Mouse (Mus musculus) embryo, embryonic 11.5 days (tissue): Measurements from ENCODE around the gene Ugt1a7c.

Experiments used
- DNase-seq: peaks from one replicate; pipeline ENCODE4 v3.0.0-alpha.2; 2012; ENCODE audit warnings: low read depth, low spot score

The Ugt1a7c gene

DNA sequence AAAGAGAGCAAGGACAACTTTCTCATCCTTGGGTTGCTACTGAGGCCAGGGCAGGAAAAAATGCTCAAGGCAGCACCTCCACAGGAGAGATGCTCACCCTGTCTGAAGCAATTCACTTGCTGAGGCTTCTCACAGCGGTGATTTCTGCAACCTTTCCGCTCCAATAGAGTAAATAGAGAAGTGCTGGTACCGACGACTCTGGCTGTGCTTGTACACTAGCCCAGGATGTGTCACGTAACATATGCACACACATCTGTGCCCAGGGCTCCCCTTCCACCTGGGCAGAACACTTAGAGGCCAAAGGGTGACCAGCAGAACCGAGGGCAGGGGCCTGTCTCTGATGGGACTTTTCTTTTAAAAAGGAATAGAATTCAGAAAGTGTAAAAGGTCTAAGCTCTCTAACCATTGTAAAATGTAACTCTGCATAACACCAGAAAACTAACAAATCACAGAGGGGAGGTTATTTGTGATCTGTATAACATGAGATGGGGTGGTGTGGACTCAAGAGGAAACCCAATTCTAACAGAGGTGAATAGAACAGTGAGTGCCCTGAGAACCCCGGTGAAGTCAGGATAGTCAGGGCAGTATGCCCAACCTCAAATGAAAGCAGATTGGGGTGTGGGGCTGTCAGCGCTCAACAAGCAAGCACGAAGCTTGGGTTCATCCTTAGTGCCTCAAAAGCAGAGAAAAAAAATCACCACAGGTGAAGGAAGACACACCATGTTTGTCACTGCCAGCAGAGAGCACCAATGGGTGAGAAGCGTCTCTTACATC lies 165.9 kb downstream of the Ugt1a7c start:
- no peak for DNase-seq

DNA sequence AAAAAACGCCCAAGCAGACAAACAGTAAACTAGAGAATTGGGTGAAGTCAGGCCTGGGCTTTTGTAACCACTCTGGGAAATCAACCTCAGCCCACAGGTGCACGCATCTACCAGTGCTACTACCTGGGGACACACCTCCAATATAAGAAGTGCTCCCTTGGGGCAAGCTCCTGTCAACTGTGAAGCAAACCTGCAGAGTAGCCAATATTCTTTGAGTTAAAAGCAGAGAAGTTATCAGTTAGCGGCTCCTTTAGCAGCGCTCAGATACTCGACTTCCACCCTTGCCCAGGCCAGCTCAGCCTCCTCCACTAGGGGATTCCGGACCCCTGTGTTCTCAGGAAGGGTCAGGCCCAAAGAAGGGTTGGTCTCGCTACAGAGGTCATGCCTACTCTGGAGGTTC lies 166.8 kb downstream of the Ugt1a7c start:
- no peak for DNase-seq

DNA sequence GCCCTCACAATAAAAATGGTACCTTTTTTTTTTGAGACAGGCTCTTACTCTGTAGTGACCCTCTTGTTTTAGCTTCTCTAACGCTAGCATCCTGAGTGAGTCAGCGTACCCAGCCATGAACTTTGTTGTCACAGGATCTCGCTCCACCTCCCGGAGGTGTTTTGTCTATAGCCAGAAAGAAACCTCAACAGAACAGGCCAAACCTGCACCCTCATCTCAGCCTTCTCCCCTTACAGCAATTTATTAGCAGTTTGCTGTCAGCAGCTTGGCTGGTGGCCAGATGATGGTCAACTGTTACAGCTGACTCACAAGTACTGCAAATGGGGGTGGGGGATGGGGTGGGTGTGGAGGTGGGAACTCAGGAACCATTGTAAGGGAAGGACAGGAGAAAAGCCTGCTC lies 167.4 kb downstream of the Ugt1a7c start:
- no peak for DNase-seq

DNA sequence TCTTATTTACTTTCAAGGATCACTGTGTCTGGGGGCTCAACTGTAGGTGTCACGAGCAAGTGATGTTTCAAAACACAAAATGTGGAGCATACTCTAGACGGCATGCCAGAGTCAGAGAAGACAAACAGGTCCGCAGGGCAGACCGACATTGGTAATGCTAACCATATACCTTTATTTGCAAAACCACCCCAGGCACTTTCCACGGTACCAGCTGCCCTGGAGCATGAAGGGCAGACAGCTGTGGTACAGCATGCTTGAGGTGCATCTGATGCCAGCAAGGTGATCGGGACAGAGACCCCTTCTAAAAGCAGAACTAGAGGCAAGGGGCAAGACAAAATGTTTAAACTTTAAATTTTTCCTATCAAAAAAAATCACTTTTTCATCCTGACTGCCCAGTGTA lies 168.1 kb downstream of the Ugt1a7c start:
- DNase-seq = no peak

DNA sequence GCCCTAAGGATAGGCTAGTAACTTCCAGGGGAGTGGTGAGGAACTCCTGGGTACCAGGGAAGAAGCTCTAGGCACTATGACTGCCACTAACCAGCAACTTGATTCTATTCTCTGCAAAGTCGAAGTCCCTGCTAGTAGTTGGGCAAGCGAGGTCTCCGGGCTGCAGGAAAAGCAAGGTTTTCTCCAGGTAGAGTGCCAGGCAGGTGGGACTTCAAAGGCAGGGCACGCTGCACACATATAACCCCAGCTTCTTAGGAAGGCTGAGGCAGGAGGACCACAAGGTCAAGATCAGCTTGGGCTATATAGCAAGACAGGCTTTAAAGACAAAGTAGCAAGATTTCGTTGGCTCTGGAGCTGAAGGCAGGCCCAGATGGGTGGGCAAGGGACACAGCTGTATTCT lies 168.9 kb downstream of the Ugt1a7c start:
- no peak for DNase-seq

DNA sequence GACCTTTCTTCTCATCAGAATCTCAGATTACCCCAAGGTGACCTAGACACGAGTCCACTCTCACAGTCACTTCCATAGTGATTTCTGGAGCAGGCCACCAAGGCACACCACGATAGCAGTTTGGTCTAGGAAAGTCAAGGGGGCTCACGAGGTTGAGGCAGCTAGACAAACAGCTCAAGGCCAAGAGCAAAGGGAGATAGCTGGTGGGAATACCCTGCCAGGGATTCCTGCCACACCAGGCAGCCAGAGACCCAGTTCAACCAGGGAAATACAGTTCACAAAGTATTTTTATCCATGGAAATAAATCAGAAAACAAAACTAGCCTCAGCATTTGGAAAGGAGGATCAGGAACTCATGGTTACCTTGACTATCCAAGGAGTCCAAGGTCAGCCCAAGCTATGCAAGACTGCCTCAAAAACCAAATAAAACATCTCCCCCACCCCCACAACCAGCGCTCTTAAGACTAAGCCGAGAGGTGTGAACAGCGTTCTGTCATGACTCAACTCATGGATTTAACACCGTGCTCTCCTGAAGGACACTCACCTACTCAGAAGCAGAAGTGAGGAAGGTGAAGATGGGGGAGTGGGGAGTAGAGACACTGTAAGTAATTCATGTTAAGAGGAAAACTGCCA lies 169.5 kb downstream of the Ugt1a7c start:
- DNase-seq = no peak

DNA sequence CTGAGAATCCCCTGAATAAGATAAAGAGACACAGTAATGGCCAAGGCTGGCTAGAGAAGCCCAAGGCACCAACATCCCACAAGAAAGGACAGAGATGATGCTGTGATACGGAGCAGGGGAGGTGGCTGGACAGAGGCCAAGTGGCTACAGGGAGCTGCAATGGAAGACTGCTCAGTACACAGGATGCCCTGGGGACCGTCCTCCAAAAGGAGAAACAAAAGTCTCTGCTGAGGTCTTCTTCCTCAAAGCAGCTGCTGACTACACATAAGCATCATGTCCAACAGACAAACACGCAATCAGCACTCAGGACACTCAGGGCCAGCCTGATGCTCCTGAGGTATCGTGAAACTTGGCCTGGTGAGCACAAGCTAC lies 170.0 kb downstream of the Ugt1a7c start:
- DNase-seq = no peak

DNA sequence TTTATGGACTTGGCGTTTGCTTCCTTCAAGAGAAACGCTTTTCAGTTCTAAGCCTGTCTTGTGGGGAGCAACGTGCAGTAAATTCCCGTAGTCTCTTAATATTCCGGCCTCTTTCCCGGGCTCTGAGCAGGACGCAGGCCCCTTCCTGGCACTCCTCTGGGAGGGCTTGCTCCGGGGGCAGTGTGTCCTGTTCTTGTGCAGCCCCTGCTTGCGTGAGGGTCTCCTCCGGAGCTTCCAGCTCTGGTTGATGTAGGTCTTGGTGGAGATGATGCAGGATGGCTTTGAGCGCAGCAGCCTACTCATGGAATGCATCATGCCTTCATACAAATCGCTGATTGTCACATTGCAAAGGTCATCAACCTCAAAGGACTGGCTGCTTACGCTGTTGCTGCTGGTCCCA lies 171.3 kb downstream of the Ugt1a7c start:
- no peak for DNase-seq

DNA sequence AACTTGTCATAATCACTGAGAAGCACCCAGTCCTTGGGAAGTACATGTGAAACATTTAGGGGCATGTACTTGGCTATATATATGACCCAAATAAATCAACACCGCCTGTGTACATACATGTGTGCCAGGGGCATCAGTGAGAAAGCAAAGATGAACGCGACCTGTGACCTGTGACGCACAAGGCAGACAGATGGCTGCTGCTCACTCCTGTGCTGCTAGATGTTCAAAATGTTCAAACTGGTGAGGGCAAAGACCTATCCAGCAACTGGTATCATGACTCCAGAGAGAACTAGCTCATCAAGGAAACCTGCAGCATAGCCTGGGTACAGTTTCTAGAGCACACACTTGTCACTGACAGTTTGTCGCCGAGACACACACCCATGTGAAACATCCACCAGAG lies 172.6 kb downstream of the Ugt1a7c start:
- no peak for DNase-seq

DNA sequence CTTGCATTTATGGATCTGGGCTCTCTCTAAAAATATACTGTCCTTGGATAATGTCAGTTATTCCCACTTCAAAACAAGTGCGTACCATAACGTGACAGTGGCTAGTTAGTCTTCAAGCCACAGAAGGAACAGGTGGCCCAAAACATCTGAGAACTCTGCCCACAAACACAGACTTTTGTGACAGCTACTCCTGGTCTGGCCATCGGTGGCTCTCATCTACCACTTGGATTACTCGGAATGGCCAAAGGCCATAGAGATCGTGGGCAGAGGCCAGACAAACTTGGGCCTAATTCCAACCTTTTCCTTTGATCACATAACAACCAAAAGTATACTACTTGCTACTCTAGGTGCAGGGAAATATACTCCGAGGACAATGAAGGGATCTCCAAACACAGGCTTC lies 173.2 kb downstream of the Ugt1a7c start:
- no peak for DNase-seq
